Mouse (Mus musculus) stomach, postnatal 0 days (tissue): Measurements from ENCODE around the gene Zbtb25. TPM values are rescaled to one million over a fixed set of nuclear protein-coding genes. Genes with fewer than 3 reads are reported as not detected.

Experiments
- ATAC-seq: fragments of 200-750 bp; cut with Nextera tagmentation; 2 replicates; pipeline ENCODE4 v1.8.0; 2017; ENCODE audit not compliant: low FRiP score, low TSS enrichment
- DNase-seq: peaks from one replicate; pipeline ENCODE4 v3.0.0-alpha.2; 2016; ENCODE audit warnings: low spot score
- H3K27ac ChIP-seq: fragments of 300-500 bp; sonication (generic); replicated peaks from 2 replicates; pipeline ENCODE4 v1.5.1; 2014; ENCODE audit warnings: mild to moderate bottlenecking, control low read depth
- H3K27me3 ChIP-seq: fragments of 300-500 bp; sonication (generic); 2 replicates; pipeline ENCODE4 v1.6.1; 2014; ENCODE audit warnings: low read length; ENCODE audit not compliant: control insufficient read depth, insufficient read depth
- H3K36me3 ChIP-seq: fragments of 300-500 bp; sonication (generic); 2 replicates; pipeline ENCODE4 v1.6.1; 2014; ENCODE audit warnings: low read length, mixed read lengths; ENCODE audit not compliant: control insufficient read depth, insufficient read depth
- H3K4me1 ChIP-seq: fragments of 300-500 bp; sonication (generic); replicated peaks from 2 replicates; pipeline ENCODE4 v1.6.1; 2014; ENCODE audit warnings: antibody characterized with exemption; ENCODE audit not compliant: control insufficient read depth, insufficient read depth
- H3K4me2 ChIP-seq: fragments of 300-500 bp; sonication (generic); replicated peaks from 2 replicates; pipeline ENCODE4 v1.6.1; 2014; ENCODE audit warnings: low read depth, mild to moderate bottlenecking, control low read depth, moderate library complexity
- H3K4me3 ChIP-seq: fragments of 300-500 bp; sonication (generic); 2 replicates; pipeline ENCODE4 v1.5.1; 2014; ENCODE audit warnings: low read depth, low read length, control low read depth
- H3K9ac ChIP-seq: fragments of 300-500 bp; sonication (generic); 2 replicates; pipeline ENCODE4 v1.6.1; 2014; ENCODE audit warnings: mild to moderate bottlenecking, low read length, control low read depth, mixed read lengths
- H3K9me3 ChIP-seq: fragments of 300-500 bp; sonication (generic); 2 replicates; pipeline ENCODE4 v1.6.1; 2016; ENCODE audit warnings: low read length; ENCODE audit not compliant: control insufficient read depth
- CTCF ChIP-seq: IDR thresholded peaks from 2 replicates; pipeline ENCODE4 v1.5.1; 2016; ENCODE audit warnings: antibody characterized with exemption, low read depth, mild to moderate bottlenecking, moderate library complexity
- EP300 ChIP-seq: optimal IDR thresholded peaks from 2 replicates; pipeline ENCODE3; 2016; ENCODE audit warnings: antibody characterized with exemption
- WGBS: fragments of 180-500 bp; shearing (Covaris S2); extraction: QIAGEN DNeasy Blood & Tissue Kit; methylation state at CpG from one replicate; pipeline ENCODE4 v1.1.7; 2014; 5-methylcytosine and 5-hydroxymethylcytosine counted together
- polyA plus RNA-seq: library from polyadenylated mRNA; unstranded; fragments of >200 nt; fragmentation: Nextera tagmentation; extraction: Ambion mirVana; gene quantifications from 2 replicates; pipeline ENCODE4 v1.2.1, GENCODE M21; 2015

Gene Zbtb25
- polyA plus RNA-seq, 1 experiment from 2014 or later: 7.4 TPM

DNA sequence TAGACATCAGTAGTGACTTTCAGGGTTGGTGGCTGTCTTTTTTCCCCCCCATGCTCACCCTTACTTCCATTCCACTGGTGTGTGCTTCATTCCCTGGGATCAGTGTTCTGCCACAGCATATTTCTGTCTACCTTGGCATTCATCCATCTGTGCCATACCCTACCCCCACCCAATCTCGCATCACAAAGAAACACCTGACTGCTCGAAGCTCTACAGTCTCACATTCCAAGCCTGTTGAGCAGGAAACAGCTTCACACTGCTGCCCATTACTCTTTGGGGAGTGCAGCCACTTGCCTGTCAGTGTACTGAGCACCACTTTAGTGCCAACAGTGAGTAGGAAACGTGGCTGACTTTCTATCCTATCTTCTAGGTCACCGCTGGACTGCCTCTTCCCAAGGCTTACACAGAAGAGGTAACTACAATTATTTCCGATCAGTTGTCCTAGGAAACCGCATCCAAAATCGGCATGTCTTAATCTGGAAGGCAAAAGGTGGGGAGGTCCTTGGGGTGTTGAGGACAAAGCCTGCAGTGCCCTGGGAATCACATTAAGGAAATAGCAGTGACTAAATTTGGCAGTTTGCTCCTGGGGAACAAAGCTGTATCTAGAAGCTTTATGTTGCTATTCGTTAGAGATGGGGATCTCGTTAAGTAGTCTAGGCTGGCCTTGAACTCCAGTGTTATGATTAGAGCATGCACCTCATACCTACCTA, 62.4 kb downstream of the Zbtb25 start:
- no peaks in the 10 kb centered on the region for H3K4me1 ChIP-seq
- H3K4me3 ChIP-seq: no peak overlapping the region
- no peaks in the 10 kb centered on the region for H3K9me3 ChIP-seq
- H3K27ac ChIP-seq: peak overlapping the region; percentile 81
- H3K36me3 ChIP-seq: peaks cover 3% of the 10 kb centered on the region; the same call in 1 of the 2 replicates
- ATAC-seq (no peak), DNase-seq (no peak)
- no peak overlapping the region for H3K9ac ChIP-seq
- H3K27me3 ChIP-seq: no peaks in the 10 kb centered on the region
- H3K4me2 ChIP-seq: no peak overlapping the region
- 72% methylated on average over 9 of the region's 9 CpGs for WGBS
- TF ChIP-seq EP300 (no peak), CTCF (no peak)

- Histone ChIP-seq H3K4me3 (no peak overlapping the region), H3K4me2 (no peak overlapping the region), H3K9me3 (no peaks in the 10 kb centered on the region), H3K27ac (no peak overlapping the region), H3K9ac (no peak overlapping the region), H3K36me3 (no peaks in the 10 kb centered on the region), H3K4me1 (no peaks in the 10 kb centered on the region), H3K27me3 (no peaks in the 10 kb centered on the region)
- WGBS: 86% methylated on average over 8 of the region's 8 CpGs
- TF ChIP-seq EP300 (no peak), CTCF (no peak)
- DNase-seq (peak; percentile 34), ATAC-seq (no peak)
Measured at GRCm38 (mm10) chr12:76305107-76305506, 64.3 kb downstream of the Zbtb25 start.

- Histone ChIP-seq H3K27ac (no peak overlapping the region), H3K4me1 (no peaks in the 10 kb centered on the region), H3K9ac (no peak overlapping the region), H3K4me3 (no peak overlapping the region), H3K36me3 (no peaks in the 10 kb centered on the region), H3K4me2 (no peak overlapping the region), H3K27me3 (no peaks in the 10 kb centered on the region), H3K9me3 (no peaks in the 10 kb centered on the region)
- no peak for DNase-seq
- TF ChIP-seq EP300 (no peak), CTCF (no peak)
- ATAC-seq: no peak
- 46% methylated on average over 4 of the region's 4 CpGs for WGBS
Measured at GRCm38 (mm10) chr12:76304199-76304598, 65.2 kb downstream of the Zbtb25 start.

GRCm38 (mm10) chr12:76303474-76303873, 65.9 kb downstream of the Zbtb25 start:
- Histone ChIP-seq H3K9me3 (no peaks in the 10 kb centered on the region), H3K9ac (no peak overlapping the region), H3K27me3 (no peaks in the 10 kb centered on the region), H3K27ac (0 out of 2 replicates have a peak overlapping the region, but pooled peaks have one; percentile 40), H3K4me2 (no peak overlapping the region), H3K36me3 (no peaks in the 10 kb centered on the region), H3K4me3 (no peak overlapping the region), H3K4me1 (no peaks in the 10 kb centered on the region)
- TF ChIP-seq CTCF (no peak), EP300 (no peak)
- no peak for ATAC-seq
- peak; percentile 41 for DNase-seq
- WGBS: 72% methylated on average over 11 of the region's 11 CpGs

DNA sequence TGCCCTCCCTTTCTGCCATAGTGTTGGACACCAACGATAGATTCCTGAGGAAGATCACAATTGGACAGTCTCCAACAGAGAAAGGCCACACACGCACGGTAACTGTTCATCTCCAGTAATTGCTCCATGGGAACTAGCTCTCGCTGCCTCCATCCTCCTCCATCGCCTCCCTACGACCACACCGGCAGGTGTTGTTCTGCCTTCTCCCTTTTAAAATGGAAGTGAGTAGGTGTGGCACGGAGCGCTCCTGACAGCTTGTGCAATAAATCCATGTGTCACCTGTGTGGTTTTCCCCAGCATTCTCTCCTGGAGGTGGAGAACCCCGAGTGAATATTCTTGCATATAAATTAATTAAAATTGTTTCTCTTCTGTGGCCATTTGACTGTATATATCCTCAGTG, 69.0 kb downstream of the Zbtb25 start:
- Histone ChIP-seq H3K27me3 (no peaks in the 10 kb centered on the region), H3K9ac (no peak overlapping the region), H3K9me3 (no peaks in the 10 kb centered on the region), H3K27ac (no peak overlapping the region), H3K4me2 (no peak overlapping the region), H3K4me3 (no peak overlapping the region), H3K4me1 (no peaks in the 10 kb centered on the region), H3K36me3 (no peaks in the 10 kb centered on the region)
- WGBS: 74% methylated on average over 10 of the region's 10 CpGs
- no peak for TF ChIP-seq EP300
- no peak for TF ChIP-seq CTCF
- DNase-seq (no peak), ATAC-seq (no peak)

DNA sequence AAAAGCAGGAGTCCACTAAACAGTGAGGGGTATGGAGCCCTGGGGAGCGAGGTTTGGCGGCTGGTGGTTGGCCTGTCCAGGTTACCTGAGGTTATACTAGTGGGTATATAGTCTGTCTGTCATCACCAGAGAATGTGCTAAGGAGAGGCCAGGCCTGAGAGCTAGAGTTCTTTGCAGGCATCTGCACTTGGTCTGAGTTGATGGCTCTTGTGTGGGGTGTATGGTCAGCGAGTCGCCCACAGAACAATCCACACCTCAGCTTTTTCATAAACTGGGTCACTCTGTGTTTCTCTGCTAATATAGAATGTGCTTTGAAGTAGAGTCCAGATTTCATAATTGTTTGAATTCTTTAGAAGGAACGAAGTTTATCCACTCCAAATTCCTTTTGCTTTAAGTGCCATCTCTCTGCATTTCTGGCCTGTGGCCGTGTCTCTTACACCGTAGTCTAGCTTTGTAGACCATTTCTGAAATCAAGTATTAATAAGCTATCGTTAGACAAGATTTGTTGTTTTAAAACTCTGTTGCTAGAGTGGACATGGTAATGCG, 70.0 kb downstream of the Zbtb25 start:
- Histone ChIP-seq H3K4me2 (no peak overlapping the region), H3K4me3 (no peak overlapping the region), H3K27me3 (no peaks in the 10 kb centered on the region), H3K36me3 (no peaks in the 10 kb centered on the region), H3K9me3 (no peaks in the 10 kb centered on the region), H3K9ac (no peak overlapping the region), H3K27ac (no peak overlapping the region), H3K4me1 (no peaks in the 10 kb centered on the region)
- ATAC-seq (no peak), DNase-seq (no peak)
- TF ChIP-seq CTCF: no peak
- TF ChIP-seq EP300: no peak
- 85% methylated on average over 9 of the region's 9 CpGs for WGBS
